19 mouse cellular contexts compared by ENCODE assay signal in genomic region chr6:125342198-125342597, GRCm38 (mm10). TPM values are rescaled to one million over a fixed set of nuclear protein-coding genes. Genes with fewer than 3 reads are reported as not detected.
DNase-seq lines count a peak whose midpoint lies in the region; ATAC-seq and TF ChIP-seq lines count a peak whose summit lies in the region.
"Had no signal": no experiment of that assay in that cellular context is flagged by ENCODE, and none has a peak within 500 bp of the region (broad histone marks: within the 10 kb centered on the region; RNA-seq: fewer than 3 reads in every experiment).

No protein-coding gene starts in this region.

- H3K4me2 ChIP-seq in liver, postnatal 0 days (ENCODE audit: low read depth, low read length), result no peak overlapping the region; the same call in 1 of the 2 replicates
- peak overlapping the region; percentile 47 for H3K4me2 ChIP-seq in intestine, postnatal 0 days (replicated peaks; ENCODE audit: low read depth)
- H3K4me2 ChIP-seq: embryonic facial prominence, embryonic 13.5 days; forebrain, embryonic 12.5 days; heart, embryonic 12.5 days; hindbrain, embryonic 14.5 days had no signal

- H3K27ac ChIP-seq in liver, postnatal 0 days (ENCODE audit: low read depth), result peak overlapping the region; percentile 31; the same call in 1 of the 2 replicates
- H3K27ac ChIP-seq in bone marrow, adult 2 months (ENCODE audit: control insufficient read depth, insufficient read depth, low read depth, low read length, poor library complexity), result peak overlapping the region; percentile 77
- peak overlapping the region; percentile 64 for H3K27ac ChIP-seq in intestine, postnatal 0 days (ENCODE audit: low read depth, low read length)
- H3K27ac ChIP-seq: embryonic facial prominence, embryonic 13.5 days; forebrain, embryonic 12.5 days; hindbrain, embryonic 10.5 days; hindbrain, embryonic 14.5 days had no signal

- H3K9ac ChIP-seq in liver, postnatal 0 days (replicated peaks), result no peak overlapping the region
- H3K9ac ChIP-seq in intestine, postnatal 0 days (ENCODE audit: low read depth, low read length), result no peak overlapping the region
- H3K9ac ChIP-seq: embryonic facial prominence, embryonic 13.5 days; forebrain, embryonic 12.5 days; heart, embryonic 12.5 days; hindbrain, embryonic 14.5 days had no signal

- no peak for TF ChIP-seq EP300 in liver, postnatal 0 days (IDR thresholded peaks at IDR 0.05; ENCODE audit: low read depth)

- no peaks in the 10 kb centered on the region for H3K9me3 ChIP-seq in liver, postnatal 0 days (ENCODE audit: low read length)
- no peaks in the 10 kb centered on the region for H3K9me3 ChIP-seq in intestine, postnatal 0 days (ENCODE audit: control insufficient read depth)
- H3K9me3 ChIP-seq: embryonic facial prominence, embryonic 13.5 days; forebrain, embryonic 12.5 days; heart, embryonic 12.5 days; hindbrain, embryonic 10.5 days had no signal

- no peak for TF ChIP-seq POLR2A in bone marrow, adult 2 months (IDR thresholded peaks at IDR 0.05; ENCODE audit: borderline replicate concordance, control insufficient read depth, low read depth, low read length)

- H3K4me3 ChIP-seq in liver, postnatal 0 days (ENCODE audit: low read depth, low read length), result no peak overlapping the region
- H3K4me3 ChIP-seq in bone marrow, adult 2 months (replicated peaks; ENCODE audit: control insufficient read depth, low read depth, low read length), result peak overlapping the region; percentile 19
- no peak overlapping the region for H3K4me3 ChIP-seq in intestine, postnatal 0 days (ENCODE audit: low read depth, low read length)
- H3K4me3 ChIP-seq: embryonic facial prominence, embryonic 13.5 days; forebrain, embryonic 12.5 days; heart, embryonic 12.5 days; hindbrain, embryonic 10.5 days had no signal

- ATAC-seq in liver, postnatal 0 days, result no peak
- ATAC-seq in intestine, postnatal 0 days, result no peak
- no peak for ATAC-seq in frontal cortex, adult (ENCODE audit: low TSS enrichment)
- ATAC-seq: forebrain, embryonic 16.5 days had no signal

- TF ChIP-seq CTCF in liver, postnatal 0 days (IDR thresholded peaks at IDR 0.05; ENCODE audit: low read depth), result no peak
- TF ChIP-seq CTCF in bone marrow, adult 2 months (IDR thresholded peaks at IDR 0.05; ENCODE audit: control insufficient read depth, insufficient read depth, low read length), result no peak
- no peak for TF ChIP-seq CTCF in intestine, postnatal 0 days (IDR thresholded peaks at IDR 0.05; ENCODE audit: low read depth)

- DNase-seq in liver, postnatal 0 days, result no peak
- no peak for DNase-seq in liver
- peak; percentile 56 for DNase-seq in adipocyte (ENCODE audit: low spot score)
- no peak for DNase-seq in Muller cell, postnatal 12 days (ENCODE audit: inconsistent ontology term)
- DNase-seq in left cerebral cortex, adult 11 months (ENCODE audit: low spot score), result no peak
- DNase-seq: adrenal gland, postnatal 10 days; cerebellum, adult 11 months; cerebellum, adult 9-10 months; cerebellum, postnatal 25 days had no signal

- peaks cover 32% of the 10 kb centered on the region for H3K4me1 ChIP-seq in liver, postnatal 0 days (ENCODE audit: insufficient read depth)
- H3K4me1 ChIP-seq in bone marrow, adult 2 months (ENCODE audit: control insufficient read depth, insufficient read depth, low read length), result peaks cover 10% of the 10 kb centered on the region
- peaks cover 22% of the 10 kb centered on the region for H3K4me1 ChIP-seq in intestine, postnatal 0 days (replicated peaks; ENCODE audit: control insufficient read depth, insufficient read depth, low read length)
- H3K4me1 ChIP-seq: forebrain, embryonic 12.5 days had no signal

- 48% methylated on average over 3 of the region's 3 CpGs for WGBS in liver, postnatal 0 days (ENCODE audit: insufficient replicate concordance)
- 27% methylated on average over 3 of the region's 3 CpGs for WGBS in bone marrow, adult 2 months
- WGBS in intestine, postnatal 0 days, result 53% methylated on average over 3 of the region's 3 CpGs

- no peaks in the 10 kb centered on the region for H3K27me3 ChIP-seq in liver, postnatal 0 days (ENCODE audit: insufficient read depth, low read length)
- H3K27me3 ChIP-seq in intestine, postnatal 0 days (replicated peaks; ENCODE audit: control insufficient read depth, insufficient read depth, low read length), result no peaks in the 10 kb centered on the region
- H3K27me3 ChIP-seq: embryonic facial prominence, embryonic 13.5 days had no signal

- no peaks in the 10 kb centered on the region for H3K36me3 ChIP-seq in liver, postnatal 0 days (replicated peaks; ENCODE audit: insufficient read depth, low read length)
- no peaks in the 10 kb centered on the region for H3K36me3 ChIP-seq in intestine, postnatal 0 days (ENCODE audit: control insufficient read depth, insufficient read depth)
- H3K36me3 ChIP-seq: embryonic facial prominence, embryonic 13.5 days; forebrain, embryonic 12.5 days; heart, embryonic 12.5 days; hindbrain, embryonic 10.5 days had no signal

RNA-seq across cellular contexts. Expression of gene Tnfrsf1a, which starts 7.0 kb away (rescaled TPM):
- 40.5 and 41.1 TPM in 2 replicates for polyA plus RNA-seq in liver, postnatal 0 days (2015; fragmentation: Nextera tagmentation; extraction: Ambion mirVana)
- polyA plus RNA-seq in bone marrow, adult 2 months (2011; ENCODE audit: insufficient read depth, insufficient read length, low replicate concordance, missing spikeins), result 18.4 and 63.5 TPM in 2 replicates
- 108 and 109 TPM in 2 replicates for polyA plus RNA-seq in intestine, postnatal 0 days (2015; fragmentation: Nextera tagmentation; extraction: Ambion mirVana)

RNA-seq across cellular contexts. Expression of gene Scnn1a, which starts 21.7 kb away (rescaled TPM):
- polyA plus RNA-seq in liver, postnatal 0 days (2015; fragmentation: Nextera tagmentation; extraction: Ambion mirVana), result 0.76 and 1.1 TPM in 2 replicates
- 1.7 and 5.6 TPM in 2 replicates for polyA plus RNA-seq in bone marrow, adult 2 months (2011; ENCODE audit: insufficient read depth, insufficient read length, low replicate concordance, missing spikeins)
- 16.9 and 19.0 TPM in 2 replicates for polyA plus RNA-seq in intestine, postnatal 0 days (2015; fragmentation: Nextera tagmentation; extraction: Ambion mirVana)

RNA-seq across cellular contexts. Expression of gene Ltbr, which starts 28.5 kb away (rescaled TPM):
- 31.8 TPM in 2 replicates for polyA plus RNA-seq in liver, postnatal 0 days (2015; fragmentation: Nextera tagmentation; extraction: Ambion mirVana)
- polyA plus RNA-seq in bone marrow, adult 2 months (2011; ENCODE audit: insufficient read depth, insufficient read length, low replicate concordance, missing spikeins), result 12.4 and 23.2 TPM in 2 replicates
- polyA plus RNA-seq in intestine, postnatal 0 days (2015; fragmentation: Nextera tagmentation; extraction: Ambion mirVana), result 104 and 110 TPM in 2 replicates

RNA-seq across cellular contexts. Expression of gene Plekhg6, which starts 38.4 kb away (rescaled TPM):
- 1.1 and 1.2 TPM in 2 replicates for polyA plus RNA-seq in liver, postnatal 0 days (2015; fragmentation: Nextera tagmentation; extraction: Ambion mirVana)
- polyA plus RNA-seq in bone marrow, adult 2 months (2011; ENCODE audit: insufficient read depth, insufficient read length, low replicate concordance, missing spikeins), result 0.45 TPM in 1 of 2 replicates, not detected in the other
- polyA plus RNA-seq in intestine, postnatal 0 days (2015; fragmentation: Nextera tagmentation; extraction: Ambion mirVana), result 31.4 and 37.0 TPM in 2 replicates
- polyA plus RNA-seq: forebrain, embryonic 16.5 days; heart, embryonic 12.5 days had no signal

RNA-seq across cellular contexts. Expression of gene Tuba3a, which starts 56.4 kb away (rescaled TPM):
- polyA plus RNA-seq in liver, postnatal 0 days (2015; fragmentation: Nextera tagmentation; extraction: Ambion mirVana), result not detected in 2 replicates
- polyA plus RNA-seq in bone marrow, adult 2 months (2011; ENCODE audit: insufficient read depth, insufficient read length, low replicate concordance, missing spikeins), result not detected in 2 replicates
- not detected in 2 replicates for polyA plus RNA-seq in intestine, postnatal 0 days (2015; fragmentation: Nextera tagmentation; extraction: Ambion mirVana)
- polyA plus RNA-seq: forebrain, embryonic 12.5 days; forebrain, embryonic 16.5 days; heart, embryonic 12.5 days; heart, embryonic 16.5 days; hindbrain, embryonic 10.5 days; hindbrain, embryonic 14.5 days had no signal
